Mouse (Mus musculus) G1E-ER4 (cell line): Measurements from ENCODE around the gene Taar3. TPM values are rescaled to one million over a fixed set of nuclear protein-coding genes. Genes with fewer than 3 reads are reported as not detected.

Experiments
- GATA1 ChIP-seq: IDR thresholded peaks from one replicate; pipeline ENCODE4 v1.8.0; 2012; ENCODE audit warnings: low read length, inconsistent platforms
- polyA plus RNA-seq: library from polyadenylated mRNA; stranded (reverse); fragments of >175 nt; gene quantifications from 2 replicates; pipeline ENCODE4 v1.2.3, GENCODE M21; 2012

The Taar3 gene
- not detected in 2 replicates for polyA plus RNA-seq

GRCm38 (mm10) chr10:23949508-23950005 is at the start of gene Taar3:
Taar3 (plus strand) TSS chr10:23949558.
- no peak for TF ChIP-seq GATA1

GRCm38 (mm10) chr10:23901119-23901518 is 48.2 kb upstream of the Taar3 start:
- no peak for TF ChIP-seq GATA1

GRCm38 (mm10) chr10:23905661-23906060 is 43.7 kb upstream of the Taar3 start:
- TF ChIP-seq GATA1, result no peak

GRCm38 (mm10) chr10:23920056-23920455 is 29.3 kb upstream of the Taar3 start, which contains the start of gene Taar1:
Taar1 (plus strand) TSS chr10:23920356.
- TF ChIP-seq GATA1, result no peak

GRCm38 (mm10) chr10:23922468-23922867 is 26.9 kb upstream of the Taar3 start:
- TF ChIP-seq GATA1, result no peak

- no peak for TF ChIP-seq GATA1
Measured at GRCm38 (mm10) chr10:23923941-23924340, 25.4 kb upstream of the Taar3 start.

GRCm38 (mm10) chr10:23937613-23938012 is 11.7 kb upstream of the Taar3 start:
- no peak for TF ChIP-seq GATA1

GRCm38 (mm10) chr10:23938312-23938711 is 11.0 kb upstream of the Taar3 start, which contains the start of gene Taar2:
Taar2 (plus strand) TSS chr10:23938572.
- TF ChIP-seq GATA1, result no peak

GRCm38 (mm10) chr10:23942465-23942864 is 6.9 kb upstream of the Taar3 start:
- no peak for TF ChIP-seq GATA1

- no peak for TF ChIP-seq GATA1
Measured at GRCm38 (mm10) chr10:23948026-23948425, 1.3 kb upstream of the Taar3 start.

- TF ChIP-seq GATA1, result no peak
Measured at GRCm38 (mm10) chr10:23951714-23952113, 2.4 kb downstream of the Taar3 start.

- no peak for TF ChIP-seq GATA1
Measured at GRCm38 (mm10) chr10:23959071-23959470, 9.7 kb downstream of the Taar3 start.

- TF ChIP-seq GATA1, result no peak
Measured at GRCm38 (mm10) chr10:23960444-23960915, 11.1 kb downstream of the Taar3 start, which contains the start of gene Taar4. Taar4 (plus strand) TSS chr10:23960494.

- TF ChIP-seq GATA1, result no peak
Measured at GRCm38 (mm10) chr10:23963444-23963843, 14.1 kb downstream of the Taar3 start.

- no peak for TF ChIP-seq GATA1
Measured at GRCm38 (mm10) chr10:23964921-23965610, 15.7 kb downstream of the Taar3 start.

- no peak for TF ChIP-seq GATA1
Measured at GRCm38 (mm10) chr10:23970656-23971165, 21.4 kb downstream of the Taar3 start, which contains the start of gene Taar5. Taar5 (plus strand) TSS chr10:23970706.

GRCm38 (mm10) chr10:23971256-23971655 is 21.9 kb downstream of the Taar3 start:
- TF ChIP-seq GATA1, result no peak

- TF ChIP-seq GATA1, result no peak
Measured at GRCm38 (mm10) chr10:23977958-23978357, 28.6 kb downstream of the Taar3 start.
